Comparison of ENCODE assay signal across 8 mouse cellular contexts in genomic region chr1:121327344-121328192, GRCm38 (mm10). TPM values are rescaled to one million over a fixed set of nuclear protein-coding genes. Genes with fewer than 3 reads are reported as not detected.
DNase-seq lines count a peak whose midpoint lies in the region; ATAC-seq lines count a peak whose summit lies in the region.

No protein-coding gene starts in this region.

- peaks cover 16% of the 10 kb centered on the region for H3K4me1 ChIP-seq in hindbrain, embryonic 16.5 days (ENCODE audit: control insufficient read depth, insufficient read depth, low read depth, low read length)

- H3K9me3 ChIP-seq in hindbrain, embryonic 16.5 days (ENCODE audit: control insufficient read depth, low read length): no peaks in the 10 kb centered on the region

- H3K27me3 ChIP-seq in hindbrain, embryonic 16.5 days (replicated peaks; ENCODE audit: control insufficient read depth, insufficient read depth, low read length): no peaks in the 10 kb centered on the region

- WGBS in hindbrain, embryonic 16.5 days: under 1% methylated on average over 55 of the region's 55 CpGs
- 1% methylated on average over 52 of the region's 55 CpGs for WGBS in macrophage (ENCODE audit: missing documents)

- H3K4me3 ChIP-seq in hindbrain, embryonic 16.5 days (ENCODE audit: low read length): peak overlapping the region; percentile 94
- peak overlapping the region; percentile 99 for H3K4me3 ChIP-seq in macrophage (ENCODE audit: inconsistent target)

- no peaks in the 10 kb centered on the region for H3K36me3 ChIP-seq in hindbrain, embryonic 16.5 days (ENCODE audit: control insufficient read depth, insufficient read depth, low read length)
- no peaks in the 10 kb centered on the region for H3K36me3 ChIP-seq in macrophage (ENCODE audit: inconsistent target)

- DNase-seq in T-cell, adult 2 months (ENCODE audit: low spot score): peak; percentile 97
- peak; percentile 89 to 92 for DNase-seq in cerebellum, postnatal 36 days
- DNase-seq in gastrocnemius, adult 18-20 months (ENCODE audit: low spot score): peak; percentile 92
- DNase-seq in left cerebral cortex, adult 18-20 months (ENCODE audit: low spot score in 2 of 2): peak; percentile 91 to 93
- peak; percentile 93 for DNase-seq in right cerebral cortex, adult 18-20 months
- DNase-seq in urinary bladder, postnatal 10 days (ENCODE audit: low spot score): peak; percentile 69

- peak; percentile 99 for ATAC-seq in hindbrain, embryonic 16.5 days

- H3K4me2 ChIP-seq in hindbrain, embryonic 16.5 days (ENCODE audit: low read length): peak overlapping the region; percentile 92

- peak overlapping the region; percentile 94 for H3K9ac ChIP-seq in hindbrain, embryonic 16.5 days (ENCODE audit: low read depth, low read length)

- H3K27ac ChIP-seq in hindbrain, embryonic 16.5 days (ENCODE audit: low read depth, low read length): peak overlapping the region; percentile 93
- H3K27ac ChIP-seq in macrophage: peak overlapping the region; percentile 83

- peaks cover 49% of the 10 kb centered on the region for H3K79me2 ChIP-seq in macrophage (ENCODE audit: inconsistent target)

RNA-seq across cellular contexts. Expression of gene Insig2, which starts 4.8 kb away (rescaled TPM):
- total RNA-seq in gastrocnemius, adult 18-20 months (2021): 10 to 100 TPM; 64.2 to 64.9 TPM
- polyA plus RNA-seq in hindbrain, embryonic 16.5 days (2015; fragmentation: Nextera tagmentation; extraction: Ambion mirVana): 39.8 and 46.8 TPM in 2 replicates
- total RNA-seq in left cerebral cortex, adult 18-20 months (2021): 10 to 100 TPM; 58.3 to 68.1 TPM
- 10 to 100 TPM in 25 of 26 experiments, 1 to 10 TPM in 1; 8.5 to 70.5 (median 22.3) TPM for total RNA-seq in macrophage (2018; cell fraction: chromatin; rRNA removed)
- 10 to 100 TPM; 16.3 to 34.1 (median 19.5) TPM for total RNA-seq in macrophage (2018; cell fraction: cytosol; rRNA removed)
- 10 to 100 TPM; 12.6 to 53.8 (median 22.6) TPM for total RNA-seq in macrophage (2018; cell fraction: nucleus; rRNA removed)
- 12.8 to 24.7 TPM (median 19.8 TPM) in 3 replicates for polyA plus RNA-seq in macrophage (2018)

Comparison
In these comparisons a context has a peak if more than half of its experiments do, and no peak if none do; other contexts are left out.
1. Peak in every context shown above with its lines: DNase-seq, ATAC-seq, H3K4me3 ChIP-seq and H3K27ac ChIP-seq.